Mouse (Mus musculus): Measurements from ENCODE around the gene Rpgrip1.
"Not testable (repeated sequence)": the region's sequence is repeated elsewhere in the genome, so short reads cannot be mapped to it uniquely, and the experiment has no call there.

Gene Rpgrip1

GRCm38 (mm10) chr14:52110346-52110745, at the start of gene Rpgrip1:
TSS of gene Rpgrip1 (plus strand) at chr14:52110704.
- no peak for DNase-seq (ENCODE audit: low read depth, low spot score)

GRCm38 (mm10) chr14:52060800-52061199, 49.7 kb upstream of the Rpgrip1 start:
- no peak for DNase-seq (ENCODE audit: low read depth, low spot score)

GRCm38 (mm10) chr14:52061798-52062197, 48.7 kb upstream of the Rpgrip1 start:
- no peak for DNase-seq (ENCODE audit: low read depth, low spot score)

DNA sequence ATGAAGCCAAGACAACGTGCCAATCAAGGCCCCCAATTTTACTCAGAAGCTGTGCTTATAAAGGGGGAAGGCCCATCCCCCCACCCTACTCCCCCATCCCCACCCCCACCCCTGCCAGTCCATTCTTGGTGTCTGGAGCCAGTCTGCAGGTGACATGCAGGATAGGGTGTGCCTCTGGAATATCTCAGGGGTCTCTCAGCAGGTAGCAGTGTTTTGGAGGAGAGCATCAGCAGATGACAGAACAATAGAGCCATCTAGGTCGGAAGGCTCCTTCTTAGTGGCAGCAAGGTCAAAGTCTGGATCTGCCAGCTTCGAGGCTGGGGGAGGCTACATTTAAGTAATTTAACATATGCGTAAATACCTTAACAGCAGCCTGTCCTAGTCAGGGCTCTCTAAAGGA, 44.4 kb upstream of the Rpgrip1 start:
- no peak for DNase-seq (ENCODE audit: low read depth, low spot score)

- no peak for DNase-seq (ENCODE audit: low read depth, low spot score)
Observed at GRCm38 (mm10) chr14:52071599-52072137, 38.8 kb upstream of the Rpgrip1 start.

DNA sequence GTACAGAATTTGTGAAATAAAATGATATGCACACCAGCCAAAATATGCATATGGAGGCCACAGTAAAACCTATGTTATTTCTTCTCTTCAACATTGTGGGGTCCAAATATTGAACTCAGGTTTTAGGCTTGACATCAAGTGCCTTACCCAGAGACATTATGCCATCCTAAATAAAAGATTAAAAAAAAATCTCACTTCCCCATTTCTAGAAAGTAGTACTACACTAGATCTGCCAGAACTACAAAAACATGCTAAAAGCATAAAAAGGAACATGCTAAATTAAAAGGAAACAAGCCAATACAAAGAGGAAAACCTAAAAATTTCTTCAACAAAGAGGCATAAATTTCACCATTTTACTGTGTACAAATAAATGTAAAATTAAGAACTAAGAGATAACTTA, 27.4 kb upstream of the Rpgrip1 start:
- DNase-seq (ENCODE audit: low read depth, low spot score): peak; percentile 39

- no peak for DNase-seq (ENCODE audit: low read depth, low spot score)
Observed at GRCm38 (mm10) chr14:52094533-52094932, 16.0 kb upstream of the Rpgrip1 start.

GRCm38 (mm10) chr14:52097191-52097590, 13.3 kb upstream of the Rpgrip1 start:
- not testable (repeated sequence) for DNase-seq (ENCODE audit: low read depth, low spot score)

DNA sequence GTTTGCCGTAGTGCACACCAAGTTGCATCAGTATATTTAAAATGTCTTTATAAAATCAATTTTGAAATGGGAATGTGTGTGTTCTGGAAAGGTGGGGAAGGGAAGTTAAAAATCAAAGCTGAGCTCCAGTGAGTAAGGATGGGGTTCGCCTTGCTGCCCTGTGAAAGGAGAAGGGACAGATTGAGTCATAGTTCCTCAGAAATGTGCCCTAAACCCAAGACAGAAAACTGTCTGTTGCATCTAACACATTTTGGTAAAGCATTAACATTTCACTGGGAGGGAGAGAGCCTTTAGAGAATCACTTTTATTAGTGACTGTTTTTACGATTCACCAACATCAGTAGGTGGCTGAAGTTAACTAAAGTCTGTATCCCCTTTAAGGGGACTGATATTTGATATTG, 12.1 kb upstream of the Rpgrip1 start:
- DNase-seq (ENCODE audit: low read depth, low spot score): not testable (repeated sequence)

- no peak for DNase-seq (ENCODE audit: low read depth, low spot score)
Observed at GRCm38 (mm10) chr14:52099563-52099962, 10.9 kb upstream of the Rpgrip1 start.

DNA sequence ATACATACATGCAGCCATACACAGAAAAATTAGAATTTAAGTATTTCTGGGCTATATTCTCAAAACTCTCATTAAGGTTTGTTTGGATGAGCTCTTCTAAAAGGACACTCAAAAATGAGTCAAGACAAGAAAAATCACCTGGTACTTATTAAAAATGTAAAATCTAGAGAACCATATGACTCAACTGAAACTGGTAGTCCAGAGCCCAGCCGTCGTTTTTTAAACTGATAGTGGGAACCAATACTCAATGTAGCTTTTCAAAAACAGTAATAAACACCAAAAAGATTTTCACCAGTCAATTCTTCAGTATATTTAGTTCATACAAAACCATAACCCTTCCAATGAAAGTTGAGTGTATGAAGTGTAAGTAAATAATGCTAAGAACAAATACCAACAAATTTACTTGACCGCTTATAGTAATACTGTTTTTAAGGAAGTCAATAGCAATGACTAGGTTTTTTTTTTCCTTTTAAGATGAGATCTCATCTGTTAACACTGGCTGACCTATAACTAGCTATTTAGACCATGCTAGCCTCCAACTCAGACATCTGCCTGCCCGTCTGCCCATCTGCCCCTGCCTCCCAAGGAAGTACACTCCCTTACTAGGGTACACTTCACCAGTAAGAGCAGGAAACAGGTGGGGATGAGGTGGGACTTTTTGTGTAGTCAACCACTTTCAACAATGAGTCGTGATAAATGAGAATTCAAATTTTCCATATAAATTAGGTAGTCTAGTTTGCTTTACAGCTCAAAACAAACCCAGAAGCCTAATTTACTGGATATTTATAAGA, 10.1 kb upstream of the Rpgrip1 start:
- DNase-seq (ENCODE audit: low read depth, low spot score): no peak

- peak; percentile 32 for DNase-seq (ENCODE audit: low read depth, low spot score)
Observed at GRCm38 (mm10) chr14:52101285-52102157, 9.0 kb upstream of the Rpgrip1 start.

DNA sequence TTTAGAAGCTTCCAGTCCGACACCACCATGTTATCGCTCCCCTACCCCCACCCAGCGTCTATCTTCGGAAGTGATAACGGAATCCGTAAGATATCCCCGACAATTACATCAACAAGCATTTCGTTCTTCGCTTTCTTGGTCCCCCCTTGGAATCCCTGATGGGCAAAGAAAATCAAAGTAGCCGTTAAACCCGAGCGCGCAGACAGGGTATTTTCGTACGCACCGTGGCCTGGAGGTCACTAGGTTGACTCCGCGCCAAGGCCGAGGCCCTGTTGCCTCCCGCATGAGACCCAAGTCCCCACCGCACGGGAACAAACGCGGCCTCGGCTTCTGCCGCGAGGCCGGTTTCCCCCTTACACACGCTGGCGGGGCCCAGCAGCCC, 7.0 kb upstream of the Rpgrip1 start:
- DNase-seq (ENCODE audit: low read depth, low spot score): peak; percentile 33

- peak; percentile 100 for DNase-seq (ENCODE audit: low read depth, low spot score)
Observed at GRCm38 (mm10) chr14:52103856-52104676, 6.4 kb upstream of the Rpgrip1 start, which contains the start of gene Hnrnpc. TSS of gene Hnrnpc (minus strand) at chr14:52104028.

DNA sequence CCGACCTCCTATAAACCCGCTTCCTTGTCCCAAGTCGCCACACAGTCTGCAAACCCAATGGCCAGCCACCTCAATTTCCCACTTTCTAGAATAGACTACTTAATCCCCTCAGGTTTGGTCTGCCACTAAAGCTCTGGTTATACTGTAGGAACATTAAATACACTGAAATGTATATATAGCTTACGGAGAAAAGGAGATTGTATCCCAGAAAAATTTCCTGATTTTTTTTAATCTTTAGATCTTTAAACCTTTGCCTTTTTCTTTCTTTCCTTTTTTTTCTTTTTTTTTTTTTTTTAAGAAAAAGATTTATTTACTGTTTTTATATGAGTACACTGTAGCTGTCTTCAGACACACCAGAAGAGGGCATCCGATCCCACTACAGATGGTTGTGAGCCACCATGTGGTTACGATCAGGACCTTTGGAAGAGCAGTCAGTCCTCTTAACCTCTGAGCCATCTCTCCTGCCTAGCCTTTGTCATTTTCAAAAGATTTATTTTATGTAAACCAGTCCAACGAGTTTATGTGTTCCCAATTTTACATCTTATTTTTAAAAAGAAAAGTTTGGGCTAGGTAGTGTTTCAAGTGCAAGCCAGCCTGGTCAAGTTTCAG, 5.7 kb upstream of the Rpgrip1 start:
- peak; percentile 49 for DNase-seq (ENCODE audit: low read depth, low spot score)

DNA sequence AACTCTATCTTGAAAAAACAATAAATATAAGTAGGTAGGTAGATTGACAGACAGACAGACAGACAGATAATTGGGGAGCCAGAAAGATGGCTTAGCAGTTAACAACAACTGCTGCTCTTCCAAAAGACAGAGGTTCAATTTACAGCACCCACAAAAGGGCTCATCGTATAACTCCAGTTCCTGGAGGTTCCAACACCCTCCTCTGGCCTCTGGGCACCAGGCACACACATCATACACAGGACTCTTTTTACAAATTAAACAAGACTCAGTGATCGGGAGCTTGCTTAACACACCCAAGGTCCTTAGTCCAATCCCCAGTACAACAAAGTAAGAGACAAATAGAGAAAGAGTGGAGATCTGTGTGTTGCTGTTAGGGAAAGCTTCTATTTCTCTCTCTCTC, 5.2 kb upstream of the Rpgrip1 start:
- DNase-seq (ENCODE audit: low read depth, low spot score): no peak

DNA sequence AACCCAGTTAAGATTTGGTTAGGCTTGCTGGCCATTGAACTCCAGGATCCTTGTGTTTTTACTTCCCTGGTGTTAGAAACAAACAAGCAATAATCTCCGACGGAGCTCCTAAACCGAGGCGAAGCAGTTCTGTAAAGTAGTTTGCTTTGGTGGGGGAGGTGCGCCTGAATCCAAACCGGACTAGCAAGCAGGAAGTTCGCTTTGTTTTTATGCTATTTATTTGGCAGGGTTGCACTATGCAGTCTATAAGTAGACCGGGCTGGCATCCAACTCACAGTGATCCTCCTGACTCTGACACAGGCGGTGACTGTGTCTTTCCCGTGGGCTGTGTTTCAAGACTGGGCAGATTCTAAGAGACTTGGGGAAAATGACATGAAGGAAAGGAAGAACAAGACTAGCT, 3.8 kb upstream of the Rpgrip1 start:
- no peak for DNase-seq (ENCODE audit: low read depth, low spot score)

GRCm38 (mm10) chr14:52108025-52108424, 2.5 kb upstream of the Rpgrip1 start:
- DNase-seq (ENCODE audit: low read depth, low spot score): no peak

- DNase-seq (ENCODE audit: low read depth, low spot score): no peak
Observed at GRCm38 (mm10) chr14:52114101-52114500, 3.6 kb downstream of the Rpgrip1 start.

DNA sequence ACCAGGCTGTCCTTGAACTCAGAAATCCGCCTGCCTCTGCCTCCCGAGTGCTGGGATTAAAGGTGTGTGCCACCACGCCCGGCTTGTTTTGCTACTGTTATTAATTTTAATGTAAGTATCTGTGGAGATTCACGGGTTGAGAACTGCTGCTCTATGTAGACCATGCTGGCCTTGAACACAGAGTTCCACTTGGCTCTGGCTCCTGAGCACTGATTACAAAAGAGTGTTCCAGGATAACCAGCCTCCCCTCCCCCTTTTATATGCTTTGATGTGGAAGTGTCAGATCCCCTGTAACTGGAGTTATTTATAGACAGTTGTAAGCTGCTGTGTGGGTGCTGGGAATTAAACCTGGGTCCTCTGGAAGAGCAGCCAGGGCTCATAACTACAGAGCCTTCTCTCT, 6.7 kb downstream of the Rpgrip1 start:
- DNase-seq (ENCODE audit: low read depth, low spot score): no peak

GRCm38 (mm10) chr14:52118456-52118822, 7.9 kb downstream of the Rpgrip1 start:
- DNase-seq (ENCODE audit: low read depth, low spot score): no peak

Measured in A20 (cell line).